Mouse (Mus musculus): ENCODE results near the gene Ccdc36. TPM values are rescaled to one million over a fixed set of nuclear protein-coding genes. Genes with fewer than 3 reads are reported as not detected.

Gene Ccdc36
- polyA plus RNA-seq (2015; fragmentation: Nextera tagmentation; extraction: Ambion mirVana): 1.5 and 1.6 TPM in 2 replicates

DNA sequence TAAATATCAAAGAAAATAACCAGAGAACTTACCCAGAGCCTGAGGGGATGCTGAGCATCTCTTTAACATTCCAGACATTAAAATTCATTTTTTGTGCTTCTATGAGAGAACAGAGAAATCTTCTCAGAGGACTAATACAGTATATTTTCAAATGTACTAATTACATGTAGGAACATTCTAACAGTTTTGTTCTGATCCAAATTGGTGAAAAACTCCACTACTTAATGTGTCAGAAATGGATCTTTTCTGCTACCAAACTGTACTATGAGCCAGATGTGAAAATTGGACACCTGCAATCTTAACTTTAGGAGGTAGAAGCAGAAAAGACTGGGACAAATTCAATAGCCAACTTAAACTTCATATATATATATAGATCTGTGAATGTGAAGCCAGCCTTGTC, at the start of gene Ccdc36:
Gene Ccdc36, minus strand, starts transcription at position 101 of the 400 bp plus-strand sequence.
- H3K27ac ChIP-seq: no peak within 1 kb of the TSS
- H3K9me3 ChIP-seq: no peaks in the 10 kb centered on the region
- no peaks in the 10 kb centered on the region for H3K27me3 ChIP-seq (replicated peaks)
- H3K36me3 ChIP-seq: no peaks in the 10 kb centered on the region
- no peak within 1 kb of the TSS for H3K9ac ChIP-seq
- 0 out of 2 replicates have a peak, but pooled peaks cover 4% of the 10 kb centered on the region for H3K4me1 ChIP-seq (replicated peaks)
- no peak for ATAC-seq
- no peak within 1 kb of the TSS for H3K4me2 ChIP-seq (replicated peaks)
- no peak within 1 kb of the TSS for H3K4me3 ChIP-seq (replicated peaks)

DNA sequence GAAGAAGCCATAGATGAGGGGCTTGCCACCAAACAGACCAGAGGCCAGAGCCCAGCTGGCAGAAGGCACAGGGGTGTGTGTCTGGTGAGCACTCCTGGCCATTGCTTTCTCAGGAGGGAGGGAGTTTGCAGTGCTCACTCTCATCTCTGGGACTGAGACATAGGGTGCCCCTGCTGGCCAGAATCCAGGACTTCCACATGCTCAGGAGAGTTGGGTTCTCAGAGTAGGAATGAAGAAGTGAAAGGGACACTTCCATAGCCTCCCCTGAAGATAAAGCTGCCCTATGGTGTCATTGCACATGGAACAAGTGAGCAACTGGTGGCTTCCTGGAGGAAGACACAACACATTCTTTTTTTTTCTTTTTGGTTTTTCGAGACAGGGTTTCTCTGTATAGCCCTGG, 46.2 kb upstream of the Ccdc36 start:
- Histone ChIP-seq H3K27me3 (replicated peaks) (no peaks in the 10 kb centered on the region), H3K36me3 (no peaks in the 10 kb centered on the region), H3K9me3 (no peaks in the 10 kb centered on the region), H3K27ac (no peak overlapping the region), H3K9ac (no peak overlapping the region), H3K4me2 (replicated peaks) (no peak overlapping the region), H3K4me1 (replicated peaks) (peaks cover 7% of the 10 kb centered on the region), H3K4me3 (replicated peaks) (no peak overlapping the region)
- 75% methylated on average over 1 of the region's 1 CpGs for WGBS
- ATAC-seq: no peak

DNA sequence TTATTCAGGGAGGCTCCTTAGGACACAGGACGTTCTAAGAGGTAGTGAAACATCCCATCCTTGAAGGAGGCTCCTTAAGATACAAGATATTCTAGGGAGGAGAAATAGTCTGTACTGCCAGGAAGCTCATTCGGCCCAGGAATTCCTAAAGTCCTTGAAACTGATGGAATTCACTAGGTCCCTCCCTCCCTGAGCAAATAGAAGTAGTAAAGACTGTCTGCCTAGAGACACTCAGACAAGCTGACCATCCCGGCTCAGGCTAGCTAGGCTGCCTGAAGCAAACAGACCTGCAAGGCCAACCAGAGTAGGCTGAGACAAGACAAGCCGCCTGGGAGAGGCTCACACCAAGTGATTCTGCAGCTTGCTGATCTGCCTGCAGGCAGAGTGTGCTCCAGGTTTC, 41.6 kb upstream of the Ccdc36 start:
- Histone ChIP-seq H3K27me3 (replicated peaks) (no peaks in the 10 kb centered on the region), H3K4me3 (replicated peaks) (no peak overlapping the region), H3K36me3 (peaks cover 12% of the 10 kb centered on the region), H3K27ac (peak overlapping the region; percentile 58; the same call in 1 of the 2 replicates), H3K4me1 (replicated peaks) (no peaks in the 10 kb centered on the region; the same call in 1 of the 2 replicates), H3K4me2 (replicated peaks) (no peak overlapping the region), H3K9ac (no peak overlapping the region), H3K9me3 (no peaks in the 10 kb centered on the region)
- ATAC-seq: no peak
- whole genome bisulfite sequencing: 39% methylated on average over 4 of the region's 4 CpGs

DNA sequence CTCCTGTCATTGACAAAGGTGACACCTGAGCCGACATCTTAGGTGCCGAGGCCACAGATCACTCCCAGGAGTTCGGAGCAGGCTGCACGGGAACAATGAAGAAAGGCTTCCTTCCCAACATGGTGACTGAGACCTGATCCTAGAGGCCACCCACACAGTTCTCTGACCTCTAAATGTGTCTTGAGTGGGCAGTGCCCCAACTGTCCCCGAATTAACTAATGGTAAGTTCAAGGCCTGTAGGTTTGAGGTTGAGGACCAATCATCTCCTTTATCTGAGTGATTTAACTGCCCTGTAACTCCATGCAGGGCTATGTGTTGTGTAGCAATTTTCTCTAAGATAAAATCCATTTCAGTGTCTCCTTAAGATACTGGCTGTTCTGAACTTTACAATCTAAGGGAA, 41.1 kb upstream of the Ccdc36 start:
- 73% methylated on average over 5 of the region's 5 CpGs for WGBS
- H3K4me2 ChIP-seq (replicated peaks): no peak overlapping the region
- no peak for ATAC-seq
- no peaks in the 10 kb centered on the region; the same call in 1 of the 2 replicates for H3K4me1 ChIP-seq (replicated peaks)
- H3K36me3 ChIP-seq: peaks cover 15% of the 10 kb centered on the region
- H3K4me3 ChIP-seq (replicated peaks): no peak overlapping the region
- no peak overlapping the region for H3K9ac ChIP-seq
- H3K27ac ChIP-seq: 0 out of 2 replicates have a peak overlapping the region, but pooled peaks have one; percentile 58
- H3K27me3 ChIP-seq (replicated peaks): no peaks in the 10 kb centered on the region
- no peaks in the 10 kb centered on the region for H3K9me3 ChIP-seq

DNA sequence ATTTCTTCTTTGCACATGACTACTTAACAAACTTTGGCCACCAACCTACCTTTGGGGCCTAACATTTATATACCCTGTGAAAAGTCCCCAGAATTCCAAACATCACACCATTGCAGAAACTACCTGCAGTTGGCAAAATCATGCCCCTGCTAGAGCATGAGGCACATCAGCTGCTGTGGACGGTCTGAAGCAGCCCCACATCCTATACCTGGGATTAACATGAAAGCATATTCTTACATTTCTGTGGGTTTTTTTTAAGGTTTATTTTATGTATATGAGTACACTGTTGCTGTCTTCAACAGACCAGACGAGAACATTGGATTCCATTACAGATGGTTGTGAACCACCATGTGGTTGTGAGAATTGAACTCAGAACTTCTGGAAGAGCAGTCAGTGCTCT, 37.9 kb upstream of the Ccdc36 start:
- peaks cover 23% of the 10 kb centered on the region for H3K4me1 ChIP-seq (replicated peaks)
- H3K27ac ChIP-seq: no peak overlapping the region
- WGBS: 86% methylated on average over 2 of the region's 2 CpGs
- H3K4me3 ChIP-seq (replicated peaks): no peak overlapping the region
- no peak for ATAC-seq
- no peaks in the 10 kb centered on the region for H3K9me3 ChIP-seq
- no peak overlapping the region for H3K9ac ChIP-seq
- H3K4me2 ChIP-seq (replicated peaks): no peak overlapping the region
- H3K27me3 ChIP-seq (replicated peaks): no peaks in the 10 kb centered on the region
- H3K36me3 ChIP-seq: peaks cover 28% of the 10 kb centered on the region

DNA sequence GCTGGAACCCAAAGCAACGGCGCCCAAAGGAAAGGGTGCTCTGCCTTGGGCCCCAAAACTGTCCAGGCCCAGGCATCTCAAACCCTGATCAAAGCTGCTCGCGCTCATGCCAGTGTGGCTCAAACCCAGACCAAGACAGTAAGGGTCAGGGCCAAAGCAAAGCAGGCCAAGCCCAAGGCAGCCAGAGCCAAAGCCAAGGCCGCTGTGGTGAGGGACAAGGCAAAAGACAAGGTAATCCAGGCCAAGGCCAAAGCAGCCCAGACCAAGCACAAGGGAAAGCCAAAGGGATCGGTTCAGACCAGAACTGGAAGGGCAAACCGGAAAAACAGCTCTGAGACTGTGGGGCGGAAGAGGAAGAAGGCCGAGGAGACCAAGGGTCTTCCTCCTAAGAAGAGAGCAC, 35.4 kb upstream of the Ccdc36 start:
- Histone ChIP-seq H3K4me2 (replicated peaks) (no peak overlapping the region), H3K4me3 (replicated peaks) (no peak overlapping the region), H3K27ac (no peak overlapping the region), H3K9ac (no peak overlapping the region), H3K9me3 (no peaks in the 10 kb centered on the region), H3K36me3 (peaks cover 28% of the 10 kb centered on the region), H3K4me1 (replicated peaks) (peaks cover 29% of the 10 kb centered on the region), H3K27me3 (replicated peaks) (no peaks in the 10 kb centered on the region)
- 96% methylated on average over 9 of the region's 9 CpGs for WGBS
- no peak for ATAC-seq

DNA sequence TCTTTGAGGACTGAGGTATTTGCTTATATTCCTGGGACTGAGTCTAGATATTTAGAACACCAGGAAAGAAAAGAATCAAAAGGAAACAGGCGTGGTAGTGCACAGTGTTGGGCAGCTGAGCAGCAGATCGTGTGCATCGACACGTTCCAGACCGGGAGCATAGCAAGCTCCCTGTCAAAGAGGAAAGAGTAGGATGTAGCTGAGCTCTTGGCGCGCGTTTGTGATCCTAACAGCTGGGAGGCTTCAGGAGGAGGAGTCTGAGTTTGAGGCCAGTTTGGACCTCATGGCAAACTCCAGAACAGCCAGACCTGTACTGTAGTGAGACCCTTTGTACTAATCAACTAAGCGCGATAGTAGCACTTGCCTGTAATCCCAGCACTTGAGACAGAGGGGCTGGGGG, 33.9 kb upstream of the Ccdc36 start:
- peak overlapping the region; percentile 96 for H3K27ac ChIP-seq
- peak overlapping the region; percentile 86 for H3K4me2 ChIP-seq (replicated peaks)
- H3K4me3 ChIP-seq (replicated peaks): peak overlapping the region; percentile 84; the same call in 1 of the 2 replicates
- no peaks in the 10 kb centered on the region for H3K9me3 ChIP-seq
- WGBS: 57% methylated on average over 10 of the region's 10 CpGs
- no peaks in the 10 kb centered on the region for H3K27me3 ChIP-seq (replicated peaks)
- H3K36me3 ChIP-seq: peaks cover 28% of the 10 kb centered on the region
- peaks cover 29% of the 10 kb centered on the region for H3K4me1 ChIP-seq (replicated peaks)
- ATAC-seq: peak; percentile 42
- 0 out of 2 replicates have a peak overlapping the region, but pooled peaks have one; percentile 10 for H3K9ac ChIP-seq

DNA sequence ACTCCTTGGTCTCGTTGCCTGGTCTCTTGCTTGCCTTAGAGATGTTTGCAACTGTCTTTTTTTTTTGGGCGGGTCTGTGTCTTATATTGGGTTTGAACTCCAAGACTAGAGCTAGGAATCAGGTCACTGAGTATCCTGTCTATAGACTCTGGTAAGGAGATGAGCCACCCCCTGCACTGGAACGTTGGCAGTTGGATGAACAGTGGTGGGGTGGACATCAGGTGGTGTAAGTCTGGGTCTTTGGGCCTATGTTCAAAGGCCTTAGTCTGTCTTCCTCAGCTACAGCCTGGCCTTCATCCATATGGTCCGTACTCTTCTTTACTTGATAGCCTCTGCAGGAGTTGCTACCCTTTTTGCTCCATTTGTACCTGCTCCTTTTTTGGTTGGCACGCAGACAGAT, 33.4 kb upstream of the Ccdc36 start:
- H3K9ac ChIP-seq: peak overlapping the region; percentile 87
- H3K27ac ChIP-seq: peak overlapping the region; percentile 96
- H3K4me2 ChIP-seq (replicated peaks): peak overlapping the region; percentile 86
- H3K9me3 ChIP-seq: no peaks in the 10 kb centered on the region
- peak overlapping the region; percentile 84 for H3K4me3 ChIP-seq (replicated peaks)
- WGBS: 74% methylated on average over 5 of the region's 5 CpGs
- ATAC-seq: no peak
- peaks cover 24% of the 10 kb centered on the region for H3K36me3 ChIP-seq
- H3K4me1 ChIP-seq (replicated peaks): peaks cover 29% of the 10 kb centered on the region
- H3K27me3 ChIP-seq (replicated peaks): no peaks in the 10 kb centered on the region

DNA sequence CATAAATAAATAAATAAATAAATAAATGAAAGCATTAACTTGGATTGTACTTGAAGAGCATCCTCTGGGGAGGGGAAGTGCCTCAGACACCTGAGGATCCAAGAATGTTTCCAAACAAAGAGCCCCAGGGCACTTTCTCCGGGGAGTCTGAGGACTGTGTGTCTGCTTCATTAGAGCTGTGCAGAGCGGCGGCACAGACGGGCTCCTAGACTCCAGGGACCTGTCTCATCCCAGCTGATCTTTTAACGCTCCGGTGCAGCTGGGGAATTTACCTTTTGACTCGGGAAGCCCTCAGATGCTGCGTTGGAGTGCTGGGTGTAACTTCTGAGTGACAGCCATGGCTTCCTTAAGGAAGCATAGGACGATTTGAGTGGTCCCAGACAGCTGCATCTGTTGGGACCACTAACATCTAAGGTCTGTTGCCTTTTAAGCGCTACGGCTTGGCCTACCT, 32.9 kb upstream of the Ccdc36 start, which contains the start of gene Klhdc8b:
Gene Klhdc8b, minus strand, starts transcription at position 401 of the 451 bp plus-strand sequence.
- no peaks in the 10 kb centered on the region for H3K27me3 ChIP-seq (replicated peaks)
- ATAC-seq: peak; percentile 11

DNA sequence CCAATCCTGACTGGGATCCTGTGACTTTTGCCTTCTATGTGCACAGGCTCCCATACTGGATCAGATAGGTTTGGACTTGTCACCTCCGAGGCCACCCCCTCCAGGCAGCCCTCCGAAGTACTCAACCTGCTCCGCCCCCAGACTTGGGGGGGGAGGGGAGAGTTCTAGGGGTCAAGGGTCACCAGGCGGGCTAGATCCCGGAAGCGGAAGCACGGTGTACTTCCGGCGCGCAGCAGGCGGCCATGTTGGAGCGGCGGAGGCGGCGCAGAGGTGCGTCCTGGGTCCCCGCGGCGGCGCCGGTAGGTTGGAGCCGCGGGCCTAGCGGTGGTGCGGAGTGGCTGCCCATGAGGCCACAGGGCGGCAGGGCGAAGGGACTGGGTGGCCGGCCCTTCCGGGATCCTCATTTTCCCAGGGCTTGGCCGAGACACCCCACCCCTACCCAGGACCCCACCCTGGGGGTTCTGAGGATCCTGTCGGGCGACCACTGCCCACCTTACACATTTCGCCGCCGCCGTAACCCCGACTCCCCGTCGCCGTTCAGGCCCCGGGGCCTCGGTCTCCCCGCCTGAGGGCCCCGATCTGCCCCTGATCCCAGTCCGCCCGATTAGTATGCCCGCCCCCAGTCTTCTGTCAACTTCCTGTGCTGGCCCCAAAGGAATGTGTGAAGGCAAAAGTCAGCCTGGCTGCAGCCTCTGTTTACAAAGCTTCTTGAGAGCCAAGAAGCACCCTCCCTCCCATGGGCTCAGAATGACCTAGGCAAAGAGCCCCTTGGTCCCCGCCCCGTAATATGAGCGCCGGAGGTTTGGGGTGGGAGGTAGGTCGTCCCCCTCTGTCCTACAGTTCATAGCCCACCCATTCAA, 32.3 kb upstream of the Ccdc36 start, which contains the start of gene Ccdc71:
Gene Ccdc71, plus strand, starts transcription at position 209 of the 860 bp plus-strand sequence.
- Histone ChIP-seq H3K36me3 (peaks cover 23% of the 10 kb centered on the region), H3K27ac (peak within 1 kb of the TSS; percentile 96), H3K9me3 (no peaks in the 10 kb centered on the region), H3K27me3 (replicated peaks) (no peaks in the 10 kb centered on the region), H3K4me2 (replicated peaks) (peak within 1 kb of the TSS; percentile 86), H3K4me1 (replicated peaks) (peaks cover 29% of the 10 kb centered on the region), H3K4me3 (replicated peaks) (peak within 1 kb of the TSS; percentile 84), H3K9ac (peak within 1 kb of the TSS; percentile 87)
- WGBS: under 1% methylated on average over 52 of the region's 52 CpGs
- peak; percentile 88 for ATAC-seq

More for the DNA sequence above, 32.9 kb upstream of the Ccdc36 start, which contains the start of gene Klhdc8b:
- Histone ChIP-seq H3K4me2 (replicated peaks) (peak within 1 kb of the TSS; percentile 86), H3K27ac (peak within 1 kb of the TSS; percentile 96), H3K4me3 (replicated peaks) (peak within 1 kb of the TSS; percentile 84), H3K9me3 (no peaks in the 10 kb centered on the region), H3K36me3 (peaks cover 24% of the 10 kb centered on the region), H3K4me1 (replicated peaks) (peaks cover 29% of the 10 kb centered on the region), H3K9ac (peak within 1 kb of the TSS; percentile 87)
- WGBS: 18% methylated on average over 11 of the region's 11 CpGs

DNA sequence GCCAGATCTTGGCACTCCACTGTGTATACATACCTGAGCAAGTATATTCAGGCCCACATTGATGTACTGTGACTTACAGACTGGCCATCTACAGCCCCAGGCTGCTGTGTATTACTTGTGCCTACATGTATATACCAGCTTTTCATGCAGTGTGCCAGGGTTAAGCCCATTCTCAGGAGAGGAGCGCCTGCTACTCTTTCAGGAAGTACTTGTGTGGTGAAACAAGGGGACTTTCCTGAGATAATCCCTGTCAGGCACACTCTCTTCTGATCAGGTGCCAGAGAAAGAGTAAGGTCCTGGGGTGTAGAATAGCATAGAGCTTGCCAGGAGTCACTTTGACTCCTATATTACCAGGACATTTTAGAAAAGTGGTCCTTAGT, 31.6 kb upstream of the Ccdc36 start:
- Histone ChIP-seq H3K4me3 (replicated peaks) (peak overlapping the region; percentile 84), H3K4me2 (replicated peaks) (peak overlapping the region; percentile 86), H3K4me1 (replicated peaks) (peaks cover 29% of the 10 kb centered on the region), H3K9me3 (no peaks in the 10 kb centered on the region), H3K27ac (peak overlapping the region; percentile 96), H3K9ac (no peak overlapping the region), H3K27me3 (replicated peaks) (no peaks in the 10 kb centered on the region), H3K36me3 (peaks cover 17% of the 10 kb centered on the region)
- WGBS: 89% methylated on average over 1 of the region's 1 CpGs
- ATAC-seq: no peak; the same call in 1 of the 2 replicates

DNA sequence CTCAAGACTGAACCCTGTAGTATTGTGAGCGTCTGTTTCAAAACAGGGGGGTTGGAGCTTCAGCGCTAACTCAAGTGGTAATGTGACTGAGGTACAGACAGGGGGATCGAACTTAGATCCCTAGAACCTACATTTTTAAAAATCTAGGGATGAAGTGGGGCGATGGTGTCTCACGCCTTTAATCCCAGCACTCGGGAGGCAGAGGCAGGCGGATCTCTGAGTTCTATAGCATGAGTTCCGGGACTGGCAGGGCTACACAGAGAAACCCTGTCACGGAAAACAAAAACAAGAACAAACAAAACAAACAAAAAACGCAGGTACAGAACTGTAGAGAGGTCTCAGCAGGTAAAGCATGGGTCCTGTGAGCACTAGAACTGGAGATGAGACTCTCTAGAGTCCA, 28.7 kb upstream of the Ccdc36 start:
- no peak overlapping the region for H3K4me2 ChIP-seq (replicated peaks)
- H3K9me3 ChIP-seq: no peaks in the 10 kb centered on the region
- ATAC-seq: no peak
- no peaks in the 10 kb centered on the region for H3K36me3 ChIP-seq
- H3K4me3 ChIP-seq (replicated peaks): no peak overlapping the region
- H3K4me1 ChIP-seq (replicated peaks): peaks cover 27% of the 10 kb centered on the region
- H3K27ac ChIP-seq: no peak overlapping the region
- no peak overlapping the region for H3K9ac ChIP-seq
- 89% methylated on average over 10 of the region's 10 CpGs for WGBS
- no peaks in the 10 kb centered on the region for H3K27me3 ChIP-seq (replicated peaks)

All from intestine, embryonic 15.5 days (tissue).